Mouse (Mus musculus) MEL (cell line): ENCODE measurements around the gene Cdca3.

Source experiments
- CHD2 ChIP-seq: IDR thresholded peaks from 2 replicates; pipeline ENCODE4 v1.6.1; 2011; ENCODE audit warnings: low read length, improper control_type of control experiment
- CTCF ChIP-seq, 3 experiments: IDR thresholded peaks in 2 of 3; conservative IDR thresholded peaks in 1 of 3; 2 replicates each; pipeline ENCODE4 v1.5.1; 2011 to 2012; ENCODE audit warnings: low read length in 3 of 3, low read depth in 2 of 3, mild to moderate bottlenecking in 2 of 3, improper control_type of control experiment in 1 of 3, inconsistent platforms in 1 of 3, mixed read lengths in 1 of 3, moderate library complexity in 1 of 3; ENCODE audit not compliant: control insufficient read depth in 1 of 3, insufficient read depth in 1 of 3, poor library complexity in 1 of 3, severe bottlenecking in 1 of 3
- E2F4 ChIP-seq: IDR thresholded peaks from 2 replicates; pipeline ENCODE4 v1.6.1; 2011; ENCODE audit warnings: low read depth, low read length, improper control_type of control experiment, borderline replicate concordance
- EP300 ChIP-seq, 2 experiments: IDR thresholded peaks; 2 replicates each; pipeline ENCODE4 v1.6.1; 2011; ENCODE audit warnings: improper control_type of control experiment in 2 of 2, low read length in 2 of 2, low read depth in 1 of 2, mild to moderate bottlenecking in 1 of 2
- ETS1 ChIP-seq: IDR thresholded peaks from 2 replicates; pipeline ENCODE4 v1.6.1; 2012; ENCODE audit warnings: low read depth, mild to moderate bottlenecking, inconsistent platforms, low read length, improper control_type of control experiment, moderate library complexity
- HCFC1 ChIP-seq: IDR thresholded peaks from 2 replicates; pipeline ENCODE4 v1.6.1; 2012; ENCODE audit warnings: low read depth, mild to moderate bottlenecking, inconsistent platforms, low read length, improper control_type of control experiment, moderate library complexity
- MEF2A ChIP-seq: IDR thresholded peaks from 2 replicates; pipeline ENCODE4 v1.6.1; 2014; ENCODE audit warnings: low read depth, mild to moderate bottlenecking, inconsistent platforms, low read length, improper control_type of control experiment; ENCODE audit not compliant: poor library complexity, insufficient replicate concordance, severe bottlenecking; ENCODE audit errors: extremely low read depth
- MXI1 ChIP-seq: IDR thresholded peaks from 2 replicates; pipeline ENCODE4 v1.6.1; 2011; ENCODE audit warnings: mild to moderate bottlenecking, low read depth, low read length, improper control_type of control experiment
- MYB ChIP-seq: IDR thresholded peaks from 2 replicates; pipeline ENCODE4 v1.6.1; 2011; ENCODE audit warnings: mild to moderate bottlenecking, low read depth, low read length, improper control_type of control experiment
- POLR2A ChIP-seq, 2 experiments: IDR thresholded peaks; 2 replicates each; pipeline ENCODE4 v1.6.1; 2011 to 2012; ENCODE audit warnings: low read length in 2 of 2, mild to moderate bottlenecking in 2 of 2, control low read depth in 1 of 2, improper control_type of control experiment in 1 of 2, low read depth in 1 of 2, moderate library complexity in 1 of 2; ENCODE audit not compliant: control insufficient read depth in 1 of 2, insufficient read depth in 1 of 2, poor library complexity in 1 of 2
- RCOR1 ChIP-seq: IDR thresholded peaks from 2 replicates; pipeline ENCODE4 v1.6.1; 2012; ENCODE audit warnings: low read depth, mild to moderate bottlenecking, inconsistent platforms, low read length, improper control_type of control experiment
- TAL1 ChIP-seq: IDR thresholded peaks from 2 replicates; pipeline ENCODE4 v1.6.1; 2012; ENCODE audit warnings: mild to moderate bottlenecking, inconsistent platforms, low read length, moderate library complexity, mixed read lengths
- UBTF ChIP-seq: IDR thresholded peaks from 2 replicates; pipeline ENCODE4 v1.6.1; 2012; ENCODE audit warnings: low read depth, mild to moderate bottlenecking, inconsistent platforms, low read length, improper control_type of control experiment, moderate library complexity, borderline replicate concordance; ENCODE audit not compliant: insufficient read depth
- ZMIZ1 ChIP-seq: IDR thresholded peaks from 2 replicates; pipeline ENCODE4 v1.6.1; 2012; ENCODE audit warnings: low read depth, mild to moderate bottlenecking, inconsistent platforms, low read length, improper control_type of control experiment, moderate library complexity

GRCm38 (mm10) chr6:124847305-124847704 lies 18.0 kb downstream of the Cdca3 start:
- TF ChIP-seq ZMIZ1 (no peak), MXI1 (no peak), UBTF (no peak), HCFC1 (peak; percentile 27; the same call in 1 of the 2 replicates), MYB (no peak), POLR2A (IDR thresholded peaks at IDR 0.05; ENCODE audit: control insufficient read depth in 1 of 2, insufficient read depth in 1 of 2, low read depth in 1 of 2, low read length in 2 of 2, poor library complexity in 1 of 2) (no peak), CHD2 (no peak), EP300 (IDR thresholded peaks at IDR 0.05; ENCODE audit: low read depth in 1 of 2, low read length in 2 of 2) (no peak), RCOR1 (no peak), MEF2A (no peak), TAL1 (no peak), CTCF (IDR thresholded peaks at IDR 0.05 in 2 of 3, conservative IDR thresholded peaks at IDR 0.05 in 1 of 3; ENCODE audit: control insufficient read depth in 1 of 3, insufficient read depth in 1 of 3, low read depth in 2 of 3, low read length in 3 of 3, poor library complexity in 1 of 3, severe bottlenecking in 1 of 3) (peak; percentile 90 to 97 (median 94)), E2F4 (no peak), ETS1 (no peak)
